Mouse (Mus musculus): Measurements from ENCODE around the gene Grtp1.

- TF ChIP-seq POLR2A (IDR thresholded peaks at IDR 0.05; ENCODE audit: borderline replicate concordance, extremely low read depth, low read depth, low read length): no peak
- no peak for TF ChIP-seq CTCF (IDR thresholded peaks at IDR 0.05; ENCODE audit: insufficient read depth, low read length)
These were observed at the start of gene Grtp1 for GRCm38 (mm10) chr8:13200301-13201012.
